Mouse (Mus musculus): ENCODE measurements at regions not wholly inside any gene's neighbourhood (a gene's known extent, or its start where the extent isn't known, plus 50 kb on each side); places are given as distances from the start of the nearest gene placed in this dataset.

GRCm38 (mm10) chr1:169156875-169157274 is 374.4 kb downstream of the Nuf2 start:
- TF ChIP-seq POLR2AphosphoS2 (IDR thresholded peaks at IDR 0.05; ENCODE audit: low read length) (no peak), CTCF (IDR thresholded peaks at IDR 0.05 in 2 of 3, conservative IDR thresholded peaks at IDR 0.05 in 1 of 3; ENCODE audit: control insufficient read depth in 1 of 3, insufficient read depth in 1 of 3, low read depth in 2 of 3, low read length in 3 of 3, poor library complexity in 1 of 3, severe bottlenecking in 1 of 3) (no peak), RCOR1 (IDR thresholded peaks at IDR 0.05; ENCODE audit: low read depth, low read length) (no peak), TCF12 (IDR thresholded peaks at IDR 0.05; ENCODE audit: low read depth, low read length) (no peak), E2F4 (IDR thresholded peaks at IDR 0.05; ENCODE audit: borderline replicate concordance, low read depth, low read length) (no peak)

All from MEL (cell line).